Mouse (Mus musculus): ENCODE results near the gene Nos1ap. TPM values are rescaled to one million over a fixed set of nuclear protein-coding genes. Genes with fewer than 3 reads are reported as not detected.

Nos1ap gene
- polyA plus RNA-seq, 1 experiment from 2014 or later, result 7.9 TPM

DNA sequence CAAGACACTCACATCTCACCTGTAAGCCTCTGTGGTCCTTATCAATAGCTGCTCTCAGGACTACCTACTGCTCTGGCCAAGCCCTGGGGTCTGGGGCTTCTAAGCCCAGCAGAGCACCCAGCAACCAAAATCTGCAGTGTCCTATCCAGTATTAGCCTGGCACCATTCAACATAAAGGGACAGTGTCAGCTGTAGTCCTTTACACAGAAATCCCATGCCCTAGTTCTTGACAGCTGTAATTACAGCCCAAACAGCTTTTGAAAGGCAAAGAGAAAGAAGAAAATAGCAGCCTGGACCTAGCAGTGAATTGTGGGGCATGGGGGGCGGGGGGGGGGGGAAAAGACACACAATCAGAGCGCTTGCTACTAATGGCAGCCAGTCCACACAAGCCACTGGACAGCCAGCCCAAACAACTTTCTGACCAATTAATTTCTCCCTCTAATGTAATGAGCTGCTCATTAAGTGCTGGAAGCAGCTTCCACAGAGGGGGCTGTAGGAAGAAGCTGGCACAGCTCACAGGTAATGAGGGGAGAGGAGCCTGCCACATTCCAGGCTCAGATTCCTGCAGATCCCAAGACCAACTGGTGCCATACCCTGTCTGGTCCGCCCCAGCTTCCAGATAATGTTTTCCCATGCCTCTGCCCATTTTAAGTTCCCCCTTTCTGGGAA is 77.1 kb downstream of the Nos1ap start:
- Histone ChIP-seq H3K4me3 (ENCODE audit: low read depth, low read length) (no peak overlapping the region), H3K27ac (ENCODE audit: low read depth) (no peak overlapping the region), H3K9me3 (ENCODE audit: low read depth, low read length) (no peaks in the 10 kb centered on the region), H3K4me2 (no peak overlapping the region), H3K27me3 (ENCODE audit: insufficient read depth, low read length) (no peaks in the 10 kb centered on the region), H3K4me1 (ENCODE audit: insufficient read depth) (no peaks in the 10 kb centered on the region), H3K36me3 (ENCODE audit: insufficient read depth) (no peaks in the 10 kb centered on the region), H3K9ac (no peak overlapping the region)
- DNase-seq (no peak), ATAC-seq (ENCODE audit: insufficient read depth) (no peak)
- WGBS, result 63% methylated on average over 3 of the region's 3 CpGs
- TF ChIP-seq CTCF (IDR thresholded peaks at IDR 0.05; ENCODE audit: low read depth), result no peak

- no peak for TF ChIP-seq CTCF (IDR thresholded peaks at IDR 0.05; ENCODE audit: low read depth)
- Histone ChIP-seq H3K4me1 (ENCODE audit: insufficient read depth) (peaks cover 10% of the 10 kb centered on the region; the same call in 1 of the 2 replicates), H3K9ac (no peak overlapping the region), H3K36me3 (ENCODE audit: insufficient read depth) (no peaks in the 10 kb centered on the region), H3K27ac (ENCODE audit: low read depth) (no peak overlapping the region), H3K27me3 (ENCODE audit: insufficient read depth, low read length) (no peaks in the 10 kb centered on the region), H3K4me2 (no peak overlapping the region), H3K4me3 (ENCODE audit: low read depth, low read length) (no peak overlapping the region), H3K9me3 (ENCODE audit: low read depth, low read length) (no peaks in the 10 kb centered on the region)
- ATAC-seq (ENCODE audit: insufficient read depth) (no peak), DNase-seq (no peak)
- 50% methylated on average over 3 of the region's 3 CpGs for WGBS
Measured at GRCm38 (mm10) chr1:170510595-170511240, 78.9 kb downstream of the Nos1ap start.

- Histone ChIP-seq H3K9me3 (ENCODE audit: low read depth, low read length) (no peaks in the 10 kb centered on the region), H3K4me2 (no peak overlapping the region)
- ATAC-seq (ENCODE audit: insufficient read depth), result no peak
Measured at GRCm38 (mm10) chr1:170506309-170506708, 83.4 kb downstream of the Nos1ap start.

DNA sequence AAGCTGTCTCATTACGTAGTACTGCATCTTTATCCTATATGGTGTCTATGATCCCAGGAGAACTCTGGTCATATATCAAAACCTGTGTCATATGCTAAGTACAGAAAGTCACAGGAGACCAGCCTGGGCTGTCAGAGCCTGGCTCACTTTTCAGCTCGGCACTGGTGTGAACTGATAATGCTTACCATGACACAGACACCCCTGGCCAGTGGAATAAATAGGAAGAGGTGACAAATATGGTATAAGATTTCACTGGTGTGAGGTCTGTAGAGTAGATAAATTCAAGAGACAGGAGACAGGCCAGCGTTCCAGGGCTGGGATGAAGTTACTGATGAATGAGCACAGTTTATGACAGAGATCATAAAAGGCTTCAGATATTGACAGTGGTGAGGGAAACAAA is 84.6 kb downstream of the Nos1ap start:
- H3K9ac ChIP-seq, result no peak overlapping the region
- no peak for ATAC-seq (ENCODE audit: insufficient read depth)
- no peaks in the 10 kb centered on the region for H3K27me3 ChIP-seq (ENCODE audit: insufficient read depth, low read length)
- 54% methylated on average over 3 of the region's 3 CpGs for WGBS
- no peak for TF ChIP-seq CTCF (IDR thresholded peaks at IDR 0.05; ENCODE audit: low read depth)
- DNase-seq, result no peak
- H3K9me3 ChIP-seq (ENCODE audit: low read depth, low read length), result no peaks in the 10 kb centered on the region
- no peaks in the 10 kb centered on the region for H3K36me3 ChIP-seq (ENCODE audit: insufficient read depth)
- H3K4me2 ChIP-seq, result no peak overlapping the region
- H3K4me3 ChIP-seq (ENCODE audit: low read depth, low read length), result no peak overlapping the region
- no peak overlapping the region for H3K27ac ChIP-seq (ENCODE audit: low read depth)
- H3K4me1 ChIP-seq (ENCODE audit: insufficient read depth), result peaks cover 24% of the 10 kb centered on the region; the same call in 1 of the 2 replicates

More at GRCm38 (mm10) chr1:170506309-170506708, 83.4 kb downstream of the Nos1ap start:
- no peak for DNase-seq
- H3K36me3 ChIP-seq (ENCODE audit: insufficient read depth), result no peaks in the 10 kb centered on the region
- no peak overlapping the region for H3K4me3 ChIP-seq (ENCODE audit: low read depth, low read length)
- no peak for TF ChIP-seq CTCF (IDR thresholded peaks at IDR 0.05; ENCODE audit: low read depth)
- no peaks in the 10 kb centered on the region for H3K27me3 ChIP-seq (ENCODE audit: insufficient read depth, low read length)
- WGBS, result 56% methylated on average over 6 of the region's 6 CpGs
- no peak overlapping the region for H3K27ac ChIP-seq (ENCODE audit: low read depth)
- H3K4me1 ChIP-seq (ENCODE audit: insufficient read depth), result peaks cover 24% of the 10 kb centered on the region; the same call in 1 of the 2 replicates
- no peak overlapping the region for H3K9ac ChIP-seq

GRCm38 (mm10) chr1:170504378-170504777 is 85.3 kb downstream of the Nos1ap start:
- H3K9ac ChIP-seq, result no peak overlapping the region
- DNase-seq (peak; percentile 73), ATAC-seq (ENCODE audit: insufficient read depth) (no peak)
- H3K4me3 ChIP-seq (ENCODE audit: low read depth, low read length), result no peak overlapping the region
- H3K36me3 ChIP-seq (ENCODE audit: insufficient read depth), result no peaks in the 10 kb centered on the region
- no peak for TF ChIP-seq CTCF (IDR thresholded peaks at IDR 0.05; ENCODE audit: low read depth)
- no peaks in the 10 kb centered on the region for H3K27me3 ChIP-seq (ENCODE audit: insufficient read depth, low read length)
- H3K4me1 ChIP-seq (ENCODE audit: insufficient read depth), result peaks cover 24% of the 10 kb centered on the region; the same call in 1 of the 2 replicates
- no peak overlapping the region for H3K27ac ChIP-seq (ENCODE audit: low read depth)
- H3K4me2 ChIP-seq, result no peak overlapping the region
- no peaks in the 10 kb centered on the region for H3K9me3 ChIP-seq (ENCODE audit: low read depth, low read length)
- 55% methylated on average over 4 of the region's 4 CpGs for WGBS

- no peak overlapping the region for H3K9ac ChIP-seq
- 48% methylated on average over 4 of the region's 4 CpGs for WGBS
- no peak overlapping the region for H3K4me2 ChIP-seq
- peaks cover 24% of the 10 kb centered on the region; the same call in 1 of the 2 replicates for H3K4me1 ChIP-seq (ENCODE audit: insufficient read depth)
- no peak overlapping the region for H3K27ac ChIP-seq (ENCODE audit: low read depth)
- DNase-seq (no peak), ATAC-seq (ENCODE audit: insufficient read depth) (no peak)
- no peaks in the 10 kb centered on the region for H3K9me3 ChIP-seq (ENCODE audit: low read depth, low read length)
- no peaks in the 10 kb centered on the region for H3K27me3 ChIP-seq (ENCODE audit: insufficient read depth, low read length)
- no peaks in the 10 kb centered on the region for H3K36me3 ChIP-seq (ENCODE audit: insufficient read depth)
- no peak for TF ChIP-seq CTCF (IDR thresholded peaks at IDR 0.05; ENCODE audit: low read depth)
- H3K4me3 ChIP-seq (ENCODE audit: low read depth, low read length), result no peak overlapping the region
Measured at GRCm38 (mm10) chr1:170503277-170503739, 86.4 kb downstream of the Nos1ap start.

Data from lung, embryonic 14.5 days (tissue).